Mouse (Mus musculus) forebrain, postnatal 0 days (tissue): ENCODE measurements around the gene Tnfsf12. TPM values are rescaled to one million over a fixed set of nuclear protein-coding genes. Genes with fewer than 3 reads are reported as not detected.
A peak's percentile ranks its signal among the peaks of the same experiment; 100 is the strongest.
"Not testable (repeated sequence)": the region's sequence is repeated elsewhere in the genome, so short reads cannot be mapped to it uniquely, and the experiment has no call there.

ENCODE experiments used
- ATAC-seq: fragments of 200-750 bp; cut with Nextera tagmentation; 2 replicates; pipeline ENCODE4 v1.8.0; 2017; ENCODE audit warnings: mild to moderate bottlenecking, moderate library complexity
- DNase-seq: peaks from one replicate; pipeline ENCODE4 v3.0.0-alpha.2; 2015
- H3K27ac ChIP-seq: fragments of 300-500 bp; sonication (generic); 2 replicates; pipeline ENCODE4 v1.5.1; 2014; ENCODE audit warnings: low read depth, mild to moderate bottlenecking, antibody characterized with exemption, low read length, moderate library complexity, mixed read lengths
- H3K27me3 ChIP-seq: fragments of 300-500 bp; sonication (generic); 2 replicates; pipeline ENCODE4 v1.6.1; 2014; ENCODE audit warnings: mild to moderate bottlenecking, low read length, mixed read lengths; ENCODE audit not compliant: insufficient read depth
- H3K36me3 ChIP-seq: fragments of 300-500 bp; sonication (generic); 2 replicates; pipeline ENCODE4 v1.6.1; 2014; ENCODE audit warnings: mild to moderate bottlenecking, moderate library complexity; ENCODE audit not compliant: insufficient read depth
- H3K4me1 ChIP-seq: fragments of 300-500 bp; sonication (generic); 2 replicates; pipeline ENCODE4 v1.6.1; 2014; ENCODE audit warnings: antibody characterized with exemption; ENCODE audit not compliant: insufficient read depth
- H3K4me2 ChIP-seq: fragments of 300-500 bp; sonication (generic); 2 replicates; pipeline ENCODE4 v1.6.1; 2014; ENCODE audit warnings: low read depth, mild to moderate bottlenecking, moderate library complexity
- H3K4me3 ChIP-seq: fragments of 300-500 bp; sonication (generic); 2 replicates; pipeline ENCODE4 v1.5.1; 2014; ENCODE audit warnings: low read depth, low read length, mixed read lengths
- H3K9ac ChIP-seq: fragments of 300-500 bp; sonication (generic); 2 replicates; pipeline ENCODE4 v1.6.1; 2014; ENCODE audit warnings: mild to moderate bottlenecking
- H3K9me3 ChIP-seq: fragments of 300-500 bp; sonication (generic); 2 replicates; pipeline ENCODE4 v1.6.1; 2016; ENCODE audit warnings: low read length
- CTCF ChIP-seq: sonication (generic); IDR thresholded peaks from 2 replicates; pipeline ENCODE4 v1.5.1; 2016; ENCODE audit warnings: antibody characterized with exemption, control low read depth, low read depth
- WGBS: fragments of 180-500 bp; shearing (Covaris S2); extraction: QIAGEN DNeasy Blood & Tissue Kit; methylation state at CpG from one replicate; pipeline ENCODE4 v1.1.7; 2014; 5-methylcytosine and 5-hydroxymethylcytosine counted together
- polyA plus RNA-seq: library from polyadenylated mRNA; unstranded; fragments of >200 nt; fragmentation: Nextera tagmentation; extraction: Ambion mirVana; gene quantifications from 2 replicates; pipeline ENCODE4 v1.2.1, GENCODE M21; 2015
- total RNA-seq: library from RNA; depleted of rRNA; stranded (reverse); fragments of >200 nt; gene quantifications from 2 replicates; pipeline ENCODE4 v1.2.3, GENCODE M21; 2014

Tnfsf12 gene
- total and polyA plus RNA-seq, 2 experiments from 2014 or later = 3.3 to 4.3 TPM

GRCm38 (mm10) chr11:69704613-69705010 is 9.0 kb upstream of the Tnfsf12 start:
- Histone ChIP-seq H3K9ac (no peak overlapping the region), H3K4me3 (no peak overlapping the region), H3K4me2 (no peak overlapping the region), H3K9me3 (no peaks in the 10 kb centered on the region), H3K27me3 (no peaks in the 10 kb centered on the region), H3K4me1 (no peaks in the 10 kb centered on the region), H3K36me3 (no peaks in the 10 kb centered on the region), H3K27ac (no peak overlapping the region)
- DNase-seq = no peak
- 50% methylated on average over 2 of the region's 2 CpGs for WGBS
- no peak for ATAC-seq
- no peak for TF ChIP-seq CTCF

GRCm38 (mm10) chr11:69703814-69704612 is 8.4 kb upstream of the Tnfsf12 start:
- Histone ChIP-seq H3K9ac (no peak overlapping the region), H3K4me2 (no peak overlapping the region), H3K27me3 (no peaks in the 10 kb centered on the region), H3K4me1 (no peaks in the 10 kb centered on the region), H3K36me3 (no peaks in the 10 kb centered on the region), H3K27ac (no peak overlapping the region), H3K9me3 (no peaks in the 10 kb centered on the region), H3K4me3 (no peak overlapping the region)
- WGBS = 65% methylated on average over 8 of the region's 8 CpGs
- no peak for ATAC-seq
- DNase-seq = no peak
- TF ChIP-seq CTCF = no peak

- not testable (repeated sequence) for DNase-seq, H3K4me1 ChIP-seq, H3K9me3 ChIP-seq, ATAC-seq, H3K27me3 ChIP-seq, H3K27ac ChIP-seq, H3K9ac ChIP-seq, H3K4me3 ChIP-seq, H3K4me2 ChIP-seq, H3K36me3 ChIP-seq
- 71% methylated on average over 2 of the region's 3 CpGs for WGBS
These were observed 7.7 kb upstream of the Tnfsf12 start for GRCm38 (mm10) chr11:69703381-69703780.

GRCm38 (mm10) chr11:69702886-69703285 is 7.2 kb upstream of the Tnfsf12 start:
- ATAC-seq = not testable (repeated sequence)

GRCm38 (mm10) chr11:69699595-69699994 is 3.9 kb upstream of the Tnfsf12 start:
- TF ChIP-seq CTCF = no peak
- WGBS = 86% methylated on average over 1 of the region's 1 CpGs

More at GRCm38 (mm10) chr11:69702886-69703285, 7.2 kb upstream of the Tnfsf12 start:
- H3K9ac ChIP-seq, H3K4me3 ChIP-seq, H3K4me1 ChIP-seq, H3K27me3 ChIP-seq, H3K27ac ChIP-seq, H3K4me2 ChIP-seq, H3K36me3 ChIP-seq, H3K9me3 ChIP-seq, DNase-seq: not testable (repeated sequence)
- WGBS = 95% methylated on average over 10 of the region's 10 CpGs

GRCm38 (mm10) chr11:69698574-69698973 is 2.9 kb upstream of the Tnfsf12 start:
- H3K4me2 ChIP-seq = no peak overlapping the region
- WGBS = 69% methylated on average over 5 of the region's 5 CpGs
- no peak for ATAC-seq
- H3K27me3 ChIP-seq = no peaks in the 10 kb centered on the region
- H3K4me3 ChIP-seq = no peak overlapping the region
- H3K9ac ChIP-seq = no peak overlapping the region
- DNase-seq = no peak
- H3K27ac ChIP-seq = no peak overlapping the region
- H3K9me3 ChIP-seq = no peaks in the 10 kb centered on the region
- peak; percentile 19; the same call in 1 of the 2 replicates for TF ChIP-seq CTCF
- peaks cover 12% of the 10 kb centered on the region; the same call in 1 of the 2 replicates for H3K4me1 ChIP-seq
- no peaks in the 10 kb centered on the region for H3K36me3 ChIP-seq

More at GRCm38 (mm10) chr11:69699595-69699994, 3.9 kb upstream of the Tnfsf12 start:
- DNase-seq (no peak), ATAC-seq (no peak)
- Histone ChIP-seq H3K27ac (no peak overlapping the region), H3K36me3 (no peaks in the 10 kb centered on the region), H3K9me3 (no peaks in the 10 kb centered on the region), H3K9ac (no peak overlapping the region), H3K4me3 (no peak overlapping the region), H3K4me1 (peaks cover 12% of the 10 kb centered on the region; the same call in 1 of the 2 replicates), H3K27me3 (no peaks in the 10 kb centered on the region), H3K4me2 (no peak overlapping the region)

GRCm38 (mm10) chr11:69697396-69697795 is 1.7 kb upstream of the Tnfsf12 start:
- no peak overlapping the region for H3K4me2 ChIP-seq
- no peak overlapping the region for H3K9ac ChIP-seq
- H3K4me3 ChIP-seq = no peak overlapping the region
- no peaks in the 10 kb centered on the region for H3K36me3 ChIP-seq
- H3K9me3 ChIP-seq = no peaks in the 10 kb centered on the region
- DNase-seq = no peak
- no peak overlapping the region for H3K27ac ChIP-seq
- H3K27me3 ChIP-seq = no peaks in the 10 kb centered on the region
- no peak for TF ChIP-seq CTCF
- peaks cover 12% of the 10 kb centered on the region; the same call in 1 of the 2 replicates for H3K4me1 ChIP-seq
- WGBS = 95% methylated on average over 3 of the region's 3 CpGs
- no peak for ATAC-seq
